Mouse (Mus musculus): ENCODE results near the gene Sh3bp5. TPM values are rescaled to one million over a fixed set of nuclear protein-coding genes. Genes with fewer than 3 reads are reported as not detected.

Gene Sh3bp5
- polyA plus RNA-seq, 1 experiment from 2014 or later: 20.1 TPM

DNA sequence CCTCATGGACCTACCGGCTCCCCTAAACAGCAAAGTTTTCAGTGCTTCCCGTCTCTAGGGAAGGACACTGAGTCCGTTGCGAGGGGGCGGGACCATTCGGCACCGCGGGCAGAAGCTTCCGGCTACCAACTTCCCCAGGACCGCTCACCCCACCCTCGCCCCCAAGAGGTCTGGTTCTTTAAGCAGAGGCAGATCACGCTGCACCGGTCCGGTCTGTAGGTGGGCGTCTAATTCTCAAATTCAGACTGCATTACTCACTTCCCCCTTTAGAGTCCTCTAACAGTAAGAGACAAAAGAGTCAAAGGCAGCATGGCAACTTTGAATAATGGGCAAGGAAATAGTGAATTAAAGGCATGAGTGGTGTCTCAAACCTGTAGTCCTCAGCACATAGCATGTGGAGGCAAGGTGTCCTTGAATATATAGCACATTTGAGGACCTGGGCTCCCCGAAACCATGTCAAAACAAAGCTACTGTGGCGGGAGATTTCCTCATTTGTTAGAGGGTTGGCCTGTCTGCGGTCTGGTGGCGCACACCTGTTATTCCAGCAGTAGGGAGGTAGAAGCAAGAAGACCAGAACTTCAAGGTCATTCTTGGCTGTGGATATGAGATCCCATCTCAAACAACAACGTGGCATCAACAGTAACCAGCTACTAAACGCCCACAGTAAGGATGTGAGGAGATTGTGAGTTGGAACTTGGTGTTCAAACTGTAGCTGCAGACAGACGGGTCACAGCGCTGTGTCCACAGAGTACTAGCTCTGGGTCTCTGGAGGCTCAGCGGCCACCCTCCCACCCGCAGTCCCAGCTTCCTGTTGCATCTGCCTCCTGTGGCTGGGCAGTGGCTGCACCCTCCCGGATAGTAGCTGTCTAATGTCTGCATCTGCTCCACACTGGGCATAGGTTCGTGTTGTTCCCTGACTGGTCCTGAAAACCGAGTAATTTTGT, 111.8 kb downstream of the Sh3bp5 start, which contains the start of gene Dnah1:
Gene Dnah1 (minus strand): TSS at position 48 of the 944 bp plus-strand sequence.
- Histone ChIP-seq H3K36me3 (ENCODE audit: control insufficient read depth, insufficient read depth, low read length) (no peaks in the 10 kb centered on the region), H3K4me2 (ENCODE audit: low read depth) (peak within 1 kb of the TSS; percentile 44), H3K9me3 (ENCODE audit: control insufficient read depth, low read length) (no peaks in the 10 kb centered on the region), H3K4me3 (ENCODE audit: low read depth, low read length) (peak within 1 kb of the TSS; percentile 23), H3K4me1 (ENCODE audit: control insufficient read depth, insufficient read depth, low read length) (no peaks in the 10 kb centered on the region; the same call in 1 of the 2 replicates), H3K27ac (ENCODE audit: low read depth, low read length) (no peak within 1 kb of the TSS), H3K27me3 (ENCODE audit: control insufficient read depth, insufficient read depth, low read length) (no peaks in the 10 kb centered on the region), H3K9ac (ENCODE audit: low read length) (peak within 1 kb of the TSS; percentile 50)
- 30% methylated on average over 28 of the region's 28 CpGs for WGBS
- peak; percentile 51 for DNase-seq (ENCODE audit: low spot score)
- ATAC-seq (ENCODE audit: insufficient read depth, low FRiP score, low TSS enrichment): no peak

DNA sequence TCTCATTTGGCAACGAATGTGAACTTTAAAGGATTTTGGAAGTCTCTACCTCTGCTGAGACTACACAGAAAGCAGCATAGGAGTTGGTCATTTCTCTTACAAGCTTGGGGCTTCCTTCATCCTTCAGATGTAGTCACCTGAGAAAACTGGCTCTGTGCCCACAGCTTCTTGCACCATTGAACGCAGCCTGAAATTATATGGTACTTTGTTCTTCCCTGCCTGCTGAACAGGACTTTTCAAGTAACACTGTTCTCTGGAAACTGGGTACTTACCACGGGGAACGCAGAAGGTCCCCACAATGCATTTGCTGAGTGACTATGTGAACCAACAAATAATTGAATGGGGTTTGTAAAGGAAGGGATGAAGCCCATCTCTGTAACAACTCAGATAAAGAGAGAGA, 112.7 kb downstream of the Sh3bp5 start:
- Histone ChIP-seq H3K27ac (ENCODE audit: low read depth, low read length) (no peak overlapping the region), H3K4me2 (ENCODE audit: low read depth) (peak overlapping the region; percentile 44), H3K9me3 (ENCODE audit: control insufficient read depth, low read length) (no peaks in the 10 kb centered on the region), H3K4me1 (ENCODE audit: control insufficient read depth, insufficient read depth, low read length) (no peaks in the 10 kb centered on the region; the same call in 1 of the 2 replicates), H3K36me3 (ENCODE audit: control insufficient read depth, insufficient read depth, low read length) (no peaks in the 10 kb centered on the region), H3K9ac (ENCODE audit: low read length) (no peak overlapping the region), H3K4me3 (ENCODE audit: low read depth, low read length) (peak overlapping the region; percentile 23; the same call in 1 of the 2 replicates), H3K27me3 (ENCODE audit: control insufficient read depth, insufficient read depth, low read length) (no peaks in the 10 kb centered on the region)
- DNase-seq (ENCODE audit: low spot score): no peak
- 87% methylated on average over 4 of the region's 4 CpGs for WGBS
- no peak for ATAC-seq (ENCODE audit: insufficient read depth, low FRiP score, low TSS enrichment)

DNA sequence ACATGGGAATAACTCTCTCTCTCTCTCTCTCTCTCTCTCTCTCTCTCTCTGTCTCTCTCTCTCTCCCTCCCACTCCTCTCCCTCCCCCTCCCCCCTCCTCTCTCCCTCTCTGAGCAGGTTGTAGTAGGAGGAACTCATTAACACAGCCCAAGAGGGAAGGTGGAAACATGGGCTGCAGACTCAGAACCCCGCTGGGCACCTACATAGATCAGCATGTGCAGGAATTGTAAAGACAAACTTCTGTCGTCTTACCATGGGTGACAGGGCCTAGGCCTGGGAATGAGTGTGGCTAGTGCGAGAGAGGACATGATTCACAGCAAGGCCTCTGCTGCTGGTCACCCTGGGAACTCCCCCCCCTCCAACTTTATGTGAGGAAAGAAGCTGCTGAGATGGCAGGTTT, 113.7 kb downstream of the Sh3bp5 start:
- Histone ChIP-seq H3K4me2 (ENCODE audit: low read depth) (no peak overlapping the region), H3K9me3 (ENCODE audit: control insufficient read depth, low read length) (no peaks in the 10 kb centered on the region), H3K9ac (ENCODE audit: low read length) (no peak overlapping the region), H3K4me1 (ENCODE audit: control insufficient read depth, insufficient read depth, low read length) (no peaks in the 10 kb centered on the region; the same call in 1 of the 2 replicates), H3K27ac (ENCODE audit: low read depth, low read length) (no peak overlapping the region), H3K4me3 (ENCODE audit: low read depth, low read length) (no peak overlapping the region), H3K27me3 (ENCODE audit: control insufficient read depth, insufficient read depth, low read length) (no peaks in the 10 kb centered on the region), H3K36me3 (ENCODE audit: control insufficient read depth, insufficient read depth, low read length) (no peaks in the 10 kb centered on the region)
- DNase-seq (ENCODE audit: low spot score): no peak
- 78% methylated on average over 3 of the region's 3 CpGs for WGBS
- no peak for ATAC-seq (ENCODE audit: insufficient read depth, low FRiP score, low TSS enrichment)

DNA sequence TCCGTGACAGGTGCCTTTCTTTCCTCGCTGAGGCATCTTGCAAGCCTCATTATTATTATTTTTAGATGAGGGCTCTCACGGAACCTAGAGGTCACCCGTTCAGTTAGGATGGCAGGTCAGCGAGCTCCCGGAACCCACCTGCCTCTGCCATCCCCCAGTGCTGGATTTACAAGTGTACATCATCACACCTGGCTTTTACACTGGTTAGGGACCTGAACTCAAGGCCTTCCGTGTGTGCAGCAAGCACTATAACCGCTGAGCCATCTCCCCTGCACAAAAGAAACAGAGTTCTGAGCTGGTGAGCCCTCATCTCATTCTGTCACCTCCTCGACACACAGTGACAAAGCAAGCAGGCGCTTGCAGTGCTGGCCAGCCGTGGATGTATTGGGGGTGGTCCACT, 114.7 kb downstream of the Sh3bp5 start:
- Histone ChIP-seq H3K4me1 (ENCODE audit: control insufficient read depth, insufficient read depth, low read length) (no peaks in the 10 kb centered on the region; the same call in 1 of the 2 replicates), H3K27ac (ENCODE audit: low read depth, low read length) (no peak overlapping the region), H3K36me3 (ENCODE audit: control insufficient read depth, insufficient read depth, low read length) (no peaks in the 10 kb centered on the region), H3K4me2 (ENCODE audit: low read depth) (no peak overlapping the region), H3K9ac (ENCODE audit: low read length) (no peak overlapping the region), H3K4me3 (ENCODE audit: low read depth, low read length) (no peak overlapping the region), H3K9me3 (ENCODE audit: control insufficient read depth, low read length) (no peaks in the 10 kb centered on the region), H3K27me3 (ENCODE audit: control insufficient read depth, insufficient read depth, low read length) (no peaks in the 10 kb centered on the region)
- 89% methylated on average over 11 of the region's 11 CpGs for WGBS
- no peak for ATAC-seq (ENCODE audit: insufficient read depth, low FRiP score, low TSS enrichment)
- no peak for DNase-seq (ENCODE audit: low spot score)

DNA sequence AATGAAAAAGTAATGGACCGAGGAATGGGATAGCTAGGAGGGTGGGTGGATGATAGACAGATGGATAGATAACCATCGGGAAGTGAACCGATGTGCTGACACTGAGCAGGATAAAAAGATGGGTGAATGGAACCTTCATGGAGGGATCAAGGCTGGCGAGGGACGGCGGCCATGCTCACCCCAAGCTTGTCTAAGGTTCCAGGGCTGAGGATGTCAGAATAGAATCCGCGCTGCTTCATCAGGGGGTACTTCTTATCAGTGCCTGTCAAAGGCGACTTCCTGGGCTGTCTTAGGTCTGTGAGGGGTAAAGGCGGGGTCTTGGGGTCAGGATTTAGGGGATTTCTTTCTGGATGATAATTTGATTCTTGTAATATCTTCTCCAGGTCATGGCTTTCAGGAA, 116.3 kb downstream of the Sh3bp5 start:
- H3K27me3 ChIP-seq (ENCODE audit: control insufficient read depth, insufficient read depth, low read length): no peaks in the 10 kb centered on the region
- no peak overlapping the region for H3K4me3 ChIP-seq (ENCODE audit: low read depth, low read length)
- no peak overlapping the region for H3K4me2 ChIP-seq (ENCODE audit: low read depth)
- no peak overlapping the region for H3K9ac ChIP-seq (ENCODE audit: low read length)
- DNase-seq (ENCODE audit: low spot score): no peak
- WGBS: 88% methylated on average over 10 of the region's 10 CpGs
- H3K27ac ChIP-seq (ENCODE audit: low read depth, low read length): no peak overlapping the region
- ATAC-seq (ENCODE audit: insufficient read depth, low FRiP score, low TSS enrichment): no peak
- no peaks in the 10 kb centered on the region; the same call in 1 of the 2 replicates for H3K4me1 ChIP-seq (ENCODE audit: control insufficient read depth, insufficient read depth, low read length)
- no peaks in the 10 kb centered on the region for H3K36me3 ChIP-seq (ENCODE audit: control insufficient read depth, insufficient read depth, low read length)
- H3K9me3 ChIP-seq (ENCODE audit: control insufficient read depth, low read length): no peaks in the 10 kb centered on the region

DNA sequence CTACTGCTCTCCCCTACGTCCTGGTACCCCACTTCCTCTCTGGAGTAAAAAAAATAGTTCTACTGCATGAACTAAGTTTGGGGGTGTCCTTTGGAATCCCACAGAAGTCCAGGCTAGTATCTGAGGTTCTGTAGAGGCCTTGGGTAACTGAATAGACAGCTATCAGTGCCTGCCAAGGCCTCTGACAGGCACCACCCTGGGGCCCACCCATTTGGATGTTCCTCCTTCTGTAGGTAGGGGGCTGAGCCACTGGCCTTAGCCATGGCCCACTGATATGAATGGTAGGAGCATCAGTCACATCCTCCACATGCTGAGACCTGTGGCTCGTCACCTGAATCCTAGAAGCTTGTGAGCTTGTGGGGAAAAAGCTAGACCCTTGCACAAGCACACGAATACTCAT, 118.1 kb downstream of the Sh3bp5 start:
- ATAC-seq (ENCODE audit: insufficient read depth, low FRiP score, low TSS enrichment): no peak
- 85% methylated on average over 3 of the region's 3 CpGs for WGBS
- Histone ChIP-seq H3K4me3 (ENCODE audit: low read depth, low read length) (no peak overlapping the region), H3K9ac (ENCODE audit: low read length) (no peak overlapping the region), H3K4me1 (ENCODE audit: control insufficient read depth, insufficient read depth, low read length) (no peaks in the 10 kb centered on the region), H3K36me3 (ENCODE audit: control insufficient read depth, insufficient read depth, low read length) (no peaks in the 10 kb centered on the region), H3K27me3 (ENCODE audit: control insufficient read depth, insufficient read depth, low read length) (no peaks in the 10 kb centered on the region), H3K4me2 (ENCODE audit: low read depth) (no peak overlapping the region), H3K9me3 (ENCODE audit: control insufficient read depth, low read length) (no peaks in the 10 kb centered on the region), H3K27ac (ENCODE audit: low read depth, low read length) (no peak overlapping the region)
- no peak for DNase-seq (ENCODE audit: low spot score)

DNA sequence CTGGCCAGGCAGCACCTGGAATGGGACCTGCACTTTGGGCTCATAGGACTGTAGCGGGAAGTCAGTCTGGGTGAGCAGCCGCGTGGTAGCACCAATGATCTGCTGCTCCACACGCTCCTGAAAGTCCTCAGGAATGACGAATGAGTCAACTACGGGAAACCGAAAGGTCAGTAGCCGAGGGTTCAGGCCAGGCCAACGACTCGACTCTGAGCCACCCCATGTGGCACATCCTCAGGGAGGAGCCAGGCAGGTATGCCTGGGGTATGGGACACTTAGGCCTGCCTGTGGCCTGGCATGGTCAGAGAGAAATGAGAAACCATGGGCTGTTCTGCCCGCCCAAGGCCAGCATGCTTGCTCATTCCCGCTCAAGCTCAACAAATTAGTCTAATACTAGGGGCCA, 119.3 kb downstream of the Sh3bp5 start:
- DNase-seq (ENCODE audit: low spot score): no peak

DNA sequence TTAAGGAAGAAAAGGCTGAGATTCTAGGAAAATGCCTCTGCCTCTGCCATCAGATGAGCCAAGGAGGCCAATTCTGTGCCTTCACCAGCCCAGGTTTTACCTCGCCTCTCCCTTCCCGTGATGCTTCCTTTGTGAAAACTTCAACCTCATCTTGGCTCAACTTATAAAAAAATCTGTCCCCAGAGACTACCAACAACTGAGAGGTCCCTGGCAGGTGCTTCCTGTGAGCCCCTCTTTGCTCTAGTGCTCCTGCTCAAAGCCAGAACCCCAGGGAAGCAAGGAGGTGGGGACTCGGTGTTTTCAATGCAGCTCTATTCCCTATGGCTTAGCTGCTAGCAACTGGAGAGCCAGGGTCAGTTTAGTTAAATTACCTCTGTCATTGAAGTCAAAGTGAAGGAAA, 122.7 kb downstream of the Sh3bp5 start:
- WGBS: 66% methylated on average over 3 of the region's 3 CpGs
- Histone ChIP-seq H3K27me3 (ENCODE audit: control insufficient read depth, insufficient read depth, low read length) (no peaks in the 10 kb centered on the region), H3K9ac (ENCODE audit: low read length) (no peak overlapping the region), H3K36me3 (ENCODE audit: control insufficient read depth, insufficient read depth, low read length) (no peaks in the 10 kb centered on the region), H3K27ac (ENCODE audit: low read depth, low read length) (no peak overlapping the region), H3K4me3 (ENCODE audit: low read depth, low read length) (no peak overlapping the region), H3K4me2 (ENCODE audit: low read depth) (no peak overlapping the region), H3K9me3 (ENCODE audit: control insufficient read depth, low read length) (no peaks in the 10 kb centered on the region), H3K4me1 (ENCODE audit: control insufficient read depth, insufficient read depth, low read length) (no peaks in the 10 kb centered on the region)
- ATAC-seq (ENCODE audit: insufficient read depth, low FRiP score, low TSS enrichment) (no peak), DNase-seq (ENCODE audit: low spot score) (no peak)

More for the DNA sequence above, 119.3 kb downstream of the Sh3bp5 start:
- Histone ChIP-seq H3K27ac (ENCODE audit: low read depth, low read length) (no peak overlapping the region), H3K4me3 (ENCODE audit: low read depth, low read length) (no peak overlapping the region), H3K36me3 (ENCODE audit: control insufficient read depth, insufficient read depth, low read length) (no peaks in the 10 kb centered on the region), H3K9me3 (ENCODE audit: control insufficient read depth, low read length) (no peaks in the 10 kb centered on the region), H3K4me1 (ENCODE audit: control insufficient read depth, insufficient read depth, low read length) (no peaks in the 10 kb centered on the region), H3K27me3 (ENCODE audit: control insufficient read depth, insufficient read depth, low read length) (no peaks in the 10 kb centered on the region), H3K9ac (ENCODE audit: low read length) (no peak overlapping the region), H3K4me2 (ENCODE audit: low read depth) (no peak overlapping the region)
- WGBS: 70% methylated on average over 12 of the region's 12 CpGs
- no peak for ATAC-seq (ENCODE audit: insufficient read depth, low FRiP score, low TSS enrichment)

Data from neural tube, embryonic 11.5 days (tissue).